Mouse (Mus musculus) adrenal gland, postnatal 14 days (tissue): ENCODE results near the gene Wasf2. TPM values are rescaled to one million over a fixed set of nuclear protein-coding genes. Genes with fewer than 3 reads are reported as not detected.

Experiments
- DNase-seq: peaks from one replicate; pipeline ENCODE4 v3.0.0; 2021; ENCODE audit warnings: mixed read lengths
- total RNA-seq: library from RNA; stranded (reverse); gene quantifications from 2 replicates; pipeline ENCODE4 v1.2.3, GENCODE M21; 2021

Gene Wasf2
- total RNA-seq, 1 experiment from 2014 or later = 117 TPM

- DNase-seq = no peak
Measured at GRCm38 (mm10) chr4:133202254-133202653, 71.9 kb downstream of the Wasf2 start.

- no peak for DNase-seq
Measured at GRCm38 (mm10) chr4:133203591-133203990, 73.3 kb downstream of the Wasf2 start.

- no peak for DNase-seq
Measured at GRCm38 (mm10) chr4:133204379-133204778, 74.1 kb downstream of the Wasf2 start.

- DNase-seq = peak; percentile 68
Measured at GRCm38 (mm10) chr4:133209366-133209765, 79.1 kb downstream of the Wasf2 start.

- no peak for DNase-seq
Measured at GRCm38 (mm10) chr4:133210023-133210787, 79.9 kb downstream of the Wasf2 start.

- DNase-seq = no peak
Measured at GRCm38 (mm10) chr4:133210788-133211390, 80.6 kb downstream of the Wasf2 start.

- DNase-seq = no peak
Measured at GRCm38 (mm10) chr4:133211751-133212561, 81.7 kb downstream of the Wasf2 start, which contains the start of the genes Cd164l2 and Gpr3. Cd164l2 (plus strand) TSS chr4:133212131. Gpr3 (minus strand) TSS chr4:133212536.

- peak; percentile 88 for DNase-seq
Measured at GRCm38 (mm10) chr4:133212562-133213267, 82.4 kb downstream of the Wasf2 start.

- DNase-seq = no peak
Measured at GRCm38 (mm10) chr4:133213268-133213590, 82.9 kb downstream of the Wasf2 start.

GRCm38 (mm10) chr4:133213661-133214060 is 83.4 kb downstream of the Wasf2 start:
- no peak for DNase-seq

GRCm38 (mm10) chr4:133217641-133218040 is 87.3 kb downstream of the Wasf2 start:
- DNase-seq = peak; percentile 76

GRCm38 (mm10) chr4:133218745-133219144 is 88.4 kb downstream of the Wasf2 start:
- no peak for DNase-seq

- DNase-seq = peak; percentile 52
Measured at GRCm38 (mm10) chr4:133220656-133221055, 90.4 kb downstream of the Wasf2 start.

- no peak for DNase-seq
Measured at GRCm38 (mm10) chr4:133221701-133222100, 91.4 kb downstream of the Wasf2 start.

GRCm38 (mm10) chr4:133223875-133224274 is 93.6 kb downstream of the Wasf2 start:
- no peak for DNase-seq

GRCm38 (mm10) chr4:133226073-133226472 is 95.8 kb downstream of the Wasf2 start:
- DNase-seq = peak; percentile 49

- DNase-seq = peak; percentile 61
Measured at GRCm38 (mm10) chr4:133227636-133228035, 97.3 kb downstream of the Wasf2 start.

GRCm38 (mm10) chr4:133229582-133229981 is 99.3 kb downstream of the Wasf2 start:
- DNase-seq = no peak

GRCm38 (mm10) chr4:133233285-133233976 is 103.1 kb downstream of the Wasf2 start:
- peak; percentile 75 for DNase-seq

- DNase-seq = no peak
Measured at GRCm38 (mm10) chr4:133234771-133235170, 104.5 kb downstream of the Wasf2 start.

GRCm38 (mm10) chr4:133235415-133235814 is 105.1 kb downstream of the Wasf2 start:
- no peak for DNase-seq

- no peak for DNase-seq
Measured at GRCm38 (mm10) chr4:133237911-133238310, 107.6 kb downstream of the Wasf2 start.
